In the genomic region with DNA sequence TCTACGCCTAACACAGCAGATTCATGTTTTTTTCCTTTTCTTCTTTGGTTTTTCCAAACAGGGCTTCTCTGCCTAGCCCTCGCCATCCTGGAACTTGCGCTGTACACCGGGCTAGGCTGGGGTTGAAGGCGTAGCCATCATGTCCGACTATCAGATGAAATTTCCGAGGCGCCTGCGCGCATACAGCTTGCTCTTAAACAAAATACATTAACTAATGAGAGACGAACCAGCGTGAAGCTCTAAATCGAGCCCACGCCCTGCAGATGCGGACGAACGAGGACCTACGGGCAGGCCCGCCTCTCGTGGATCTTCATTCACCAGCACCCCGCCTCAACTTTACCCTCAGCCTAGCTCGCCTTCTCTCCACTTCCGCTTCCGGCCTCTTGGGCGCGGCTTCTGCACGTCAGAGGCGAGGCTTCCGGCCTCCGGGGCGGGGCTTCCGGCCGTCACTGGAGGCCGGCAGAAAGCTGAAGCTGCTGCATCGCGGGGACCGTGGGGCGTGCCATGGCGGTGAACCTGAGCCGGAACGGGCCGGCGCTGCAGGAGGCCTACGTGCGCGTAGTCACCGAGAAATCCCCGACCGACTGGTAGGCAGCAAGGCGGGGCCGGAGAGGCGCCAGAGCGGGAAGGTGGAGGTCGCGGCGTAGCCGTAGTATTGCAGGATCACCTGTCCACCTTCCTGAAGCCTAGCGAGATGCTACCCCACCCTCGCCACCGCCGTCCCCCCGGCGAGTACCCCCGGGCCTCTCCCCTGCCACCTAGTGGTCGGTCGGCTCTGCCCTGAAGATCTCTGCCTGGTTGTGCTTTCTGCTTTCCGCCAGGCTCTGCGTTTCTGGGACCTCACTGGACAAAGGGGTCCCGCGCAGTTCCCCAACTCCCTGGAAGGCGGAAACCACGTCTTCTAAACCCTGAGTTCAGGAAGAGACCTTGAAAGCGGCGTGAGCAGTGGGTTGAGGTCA, we compare ENCODE assay signal across 8 mouse cellular contexts. TPM values are rescaled to one million over a fixed set of nuclear protein-coding genes. Genes with fewer than 3 reads are reported as not detected.
DNase-seq lines count a peak whose midpoint lies in the region; ATAC-seq lines count a peak whose summit lies in the region.

Gene Dbnl (plus strand): TSS at position 433 of the 959 bp plus-strand sequence.

- peak within 1 kb of the TSS; percentile 83 for H3K9ac ChIP-seq in lung, embryonic 16.5 days (ENCODE audit: low read length)

- peaks cover 12% of the 10 kb centered on the region for H3K4me1 ChIP-seq in lung, embryonic 16.5 days (replicated peaks; ENCODE audit: control insufficient read depth, insufficient read depth, low read length)

- H3K4me3 ChIP-seq in lung, embryonic 16.5 days (ENCODE audit: low read length) = peak within 1 kb of the TSS; percentile 76

- H3K27ac ChIP-seq in lung, embryonic 16.5 days (ENCODE audit: low read length) = peak within 1 kb of the TSS; percentile 86

- H3K9me3 ChIP-seq in lung, embryonic 16.5 days (ENCODE audit: control insufficient read depth, low read length) = no peaks in the 10 kb centered on the region

- ATAC-seq in hematopoietic stem cell, adult 5-6 weeks (replicated peaks in 1 of 2; ENCODE audit: insufficient read depth in 1 of 2, low FRiP score in 2 of 2, low TSS enrichment in 1 of 2, low read depth in 1 of 2, poor library complexity in 2 of 2, severe bottlenecking in 2 of 2) = peak; percentile 85 to 88
- ATAC-seq in lung, embryonic 16.5 days (ENCODE audit: low read depth) = peak; percentile 96

- H3K27me3 ChIP-seq in lung, embryonic 16.5 days (ENCODE audit: control insufficient read depth, insufficient read depth, low read depth, low read length) = no peaks in the 10 kb centered on the region

- H3K36me3 ChIP-seq in lung, embryonic 16.5 days (ENCODE audit: control insufficient read depth, insufficient read depth, low read length) = peaks cover 10% of the 10 kb centered on the region

- peak within 1 kb of the TSS; percentile 86 for H3K4me2 ChIP-seq in lung, embryonic 16.5 days (ENCODE audit: low read depth, low read length)

- DNase-seq in MEL-GATA-1-ER (ENCODE audit: extremely low read depth, low read depth) = peak; percentile 81
- DNase-seq in cerebellum, adult 8-10 months = peak; percentile 91
- DNase-seq in forelimb bud, embryonic 11.5 days (ENCODE audit: low read depth, low spot score) = peak; percentile 92
- peak; percentile 75 for DNase-seq in layer of hippocampus, adult 9-10 months (ENCODE audit: low spot score)
- DNase-seq in ovary, postnatal 10 days (ENCODE audit: low spot score) = peak; percentile 84
- peak; percentile 95 to 96 for DNase-seq in thymus, postnatal 10 days (ENCODE audit: low spot score in 2 of 2)

- WGBS in lung, embryonic 16.5 days = under 1% methylated on average over 70 of the region's 74 CpGs

RNA-seq across cellular contexts. Expression of gene Dbnl, which starts in this region (rescaled TPM):
- total RNA-seq in hematopoietic stem cell, adult 5-6 weeks (2017) = 71.7 and 93.2 TPM in 2 replicates
- polyA plus RNA-seq in lung, embryonic 16.5 days (2015; fragmentation: Nextera tagmentation; extraction: Ambion mirVana) = 110 and 111 TPM in 2 replicates

Comparison
In these comparisons a context has a peak if more than half of its experiments do, and no peak if none do; other contexts are left out.
1. Peak in every context shown above with its lines: DNase-seq, ATAC-seq, H3K4me3 ChIP-seq and H3K27ac ChIP-seq.